Mouse (Mus musculus) gastrocnemius, postnatal 10 days (tissue): ENCODE data around the gene Mlxipl. TPM values are rescaled to one million over a fixed set of nuclear protein-coding genes. Genes with fewer than 3 reads are reported as not detected.

ENCODE experiments used
- DNase-seq: peaks from one replicate; pipeline ENCODE4 v3.0.0; 2021; ENCODE audit warnings: mixed read lengths
- total RNA-seq, 2 experiments: library from RNA; stranded (reverse); gene quantifications; 2 replicates each; pipeline ENCODE4 v1.2.3; 2021

Gene Mlxipl
- total RNA-seq, 2 experiments from 2014 or later: 28.4 to 32.5 TPM

GRCm38 (mm10) chr5:135078482-135078810 is 11.2 kb upstream of the Mlxipl start:
- no peak for DNase-seq

- no peak for DNase-seq
Measured at GRCm38 (mm10) chr5:135079578-135079977, 10.1 kb upstream of the Mlxipl start.

- DNase-seq: no peak
Measured at GRCm38 (mm10) chr5:135080539-135080938, 9.2 kb upstream of the Mlxipl start.

- no peak for DNase-seq
Measured at GRCm38 (mm10) chr5:135086871-135087270, 2.8 kb upstream of the Mlxipl start.

- no peak for DNase-seq
Measured at GRCm38 (mm10) chr5:135100981-135101380, 11.3 kb downstream of the Mlxipl start.

GRCm38 (mm10) chr5:135103999-135104660 is 14.4 kb downstream of the Mlxipl start:
- DNase-seq: no peak

GRCm38 (mm10) chr5:135106758-135107256 is 17.1 kb downstream of the Mlxipl start:
- DNase-seq: peak; percentile 78

- peak; percentile 81 for DNase-seq
Measured at GRCm38 (mm10) chr5:135107521-135108501, 18.1 kb downstream of the Mlxipl start.

- no peak for DNase-seq
Measured at GRCm38 (mm10) chr5:135109017-135109416, 19.3 kb downstream of the Mlxipl start.

- no peak for DNase-seq
Measured at GRCm38 (mm10) chr5:135109426-135109825, 19.7 kb downstream of the Mlxipl start.

GRCm38 (mm10) chr5:135109976-135110375 is 20.3 kb downstream of the Mlxipl start:
- DNase-seq: no peak

GRCm38 (mm10) chr5:135113782-135114181 is 24.1 kb downstream of the Mlxipl start:
- DNase-seq: no peak

GRCm38 (mm10) chr5:135115241-135115640 is 25.6 kb downstream of the Mlxipl start:
- DNase-seq: no peak

- DNase-seq: peak; percentile 69
Measured at GRCm38 (mm10) chr5:135118589-135119081, 28.9 kb downstream of the Mlxipl start.

- no peak for DNase-seq
Measured at GRCm38 (mm10) chr5:135120753-135121152, 31.1 kb downstream of the Mlxipl start.

- no peak for DNase-seq
Measured at GRCm38 (mm10) chr5:135126121-135126520, 36.4 kb downstream of the Mlxipl start.

GRCm38 (mm10) chr5:135127669-135128068 is 38.0 kb downstream of the Mlxipl start:
- no peak for DNase-seq

- no peak for DNase-seq
Measured at GRCm38 (mm10) chr5:135129747-135130146, 40.1 kb downstream of the Mlxipl start.

GRCm38 (mm10) chr5:135133736-135134405 is 44.2 kb downstream of the Mlxipl start:
- no peak for DNase-seq

- DNase-seq: no peak
Measured at GRCm38 (mm10) chr5:135134534-135134933, 44.8 kb downstream of the Mlxipl start.

GRCm38 (mm10) chr5:135139881-135140280 is 50.2 kb downstream of the Mlxipl start:
- DNase-seq: no peak

GRCm38 (mm10) chr5:135144469-135144868 is 54.8 kb downstream of the Mlxipl start:
- DNase-seq: no peak
